Mouse (Mus musculus): Measurements from ENCODE around the gene Ctdnep1. TPM values are rescaled to one million over a fixed set of nuclear protein-coding genes. Genes with fewer than 3 reads are reported as not detected.

Gene Ctdnep1
- total and polyA plus RNA-seq, 3 experiments, result 42.9 to 143 (median 66.7) TPM

GRCm38 (mm10) chr11:69939181-69939580 is 41.8 kb upstream of the Ctdnep1 start:
- Histone ChIP-seq H3K4me2 (ENCODE audit: insufficient read depth, low read depth, poor library complexity, severe bottlenecking) (no peak overlapping the region), H3K27me3 (replicated peaks) (peaks cover 65% of the 10 kb centered on the region), H3K4me1 (ENCODE audit: control insufficient read depth in 1 of 2, insufficient read depth in 2 of 2) (peaks cover 0 to 29% of the 10 kb centered on the region in 2 experiments; a peak in 3 of 4 replicates), H3K36me3 (replicated peaks in 1 of 2; ENCODE audit: control insufficient read depth in 1 of 2, insufficient read depth in 1 of 2, low read length in 1 of 2) (peaks cover 0 to 6% of the 10 kb centered on the region in 2 experiments), H3K9me3 (replicated peaks; ENCODE audit: low read length) (no peaks in the 10 kb centered on the region), H3K27ac (ENCODE audit: insufficient read depth, low read depth) (no peak overlapping the region), H3K79me2 (replicated peaks; ENCODE audit: control insufficient read depth, extremely low read depth, insufficient read depth, poor library complexity, severe bottlenecking) (no peaks in the 10 kb centered on the region), H3K4me3 (replicated peaks in 1 of 3; ENCODE audit: low read depth in 2 of 3, low read length in 2 of 3, poor library complexity in 1 of 3) (no peak overlapping the region), H3K9ac (ENCODE audit: insufficient read depth, low read depth) (no peak overlapping the region)
- DNase-seq (ENCODE audit: extremely low read depth), result no peak
- dilution Hi-C loops (cut with MboI; ENCODE audit: extremely low pct_ligation_motif_present, extremely low pct_unique_long_range_greater_than_20kb, low sequenced_read_pairs), result no loop called here
- no peak for TF ChIP-seq SIN3A (IDR thresholded peaks at IDR 0.05; ENCODE audit: low read length)
- TF ChIP-seq TBP (conservative IDR thresholded peaks at IDR 0.05; ENCODE audit: low read depth, low read length), result no peak
- no peak for TF ChIP-seq ZNF384 (IDR thresholded peaks at IDR 0.05; ENCODE audit: low read depth, low read length)
- no peak for TF ChIP-seq USF1 (IDR thresholded peaks at IDR 0.05; ENCODE audit: low read depth, low read length)
- TF ChIP-seq CTCF (conservative IDR thresholded peaks at IDR 0.05 in 1 of 2, IDR thresholded peaks at IDR 0.05 in 1 of 2; ENCODE audit: low read depth in 2 of 2, low read length in 2 of 2), result no peak
- TF ChIP-seq ZMIZ1 (IDR thresholded peaks at IDR 0.05; ENCODE audit: low read depth, low read length), result no peak
- TF ChIP-seq E2F4 (IDR thresholded peaks at IDR 0.05; ENCODE audit: insufficient replicate concordance, low read depth, low read length), result no peak
- TF ChIP-seq ZC3H11A (IDR thresholded peaks at IDR 0.05; ENCODE audit: low read depth, low read length), result no peak
- TF ChIP-seq TCF12 (IDR thresholded peaks at IDR 0.05; ENCODE audit: low read depth, low read length), result no peak
- no peak for TF ChIP-seq CHD1 (IDR thresholded peaks at IDR 0.05; ENCODE audit: low read depth, low read length)
- no peak for TF ChIP-seq IRF4 (IDR thresholded peaks at IDR 0.05; ENCODE audit: low read depth, low read length)
- TF ChIP-seq NELFE (IDR thresholded peaks at IDR 0.05; ENCODE audit: low read depth, low read length), result no peak
- no peak for TF ChIP-seq POLR2AphosphoS2 (IDR thresholded peaks at IDR 0.05; ENCODE audit: low read depth, low read length)
- no peak for TF ChIP-seq CHD2 (IDR thresholded peaks at IDR 0.05; ENCODE audit: low read length)
- no peak for TF ChIP-seq RAD21 (IDR thresholded peaks at IDR 0.05; ENCODE audit: low read depth, low read length)
- no peak for TF ChIP-seq MYC (IDR thresholded peaks at IDR 0.05; ENCODE audit: low read depth, low read length)
- TF ChIP-seq JUN (IDR thresholded peaks at IDR 0.05; ENCODE audit: insufficient read depth, low read depth, low read length), result no peak
- TF ChIP-seq BHLHE40 (IDR thresholded peaks at IDR 0.05; ENCODE audit: low read depth, low read length), result no peak
- TF ChIP-seq NRF1 (IDR thresholded peaks at IDR 0.05; ENCODE audit: low read depth, low read length), result no peak
- no peak for TF ChIP-seq MEF2A (IDR thresholded peaks at IDR 0.05; ENCODE audit: borderline replicate concordance, low read depth, low read length)
- in situ Hi-C loops (cut with MboI; ENCODE audit: low pct_ligation_motif_present, low pct_unique_long_range_greater_than_20kb, low sequenced_read_pairs), result no loop called here

- DNase-seq (ENCODE audit: extremely low read depth), result no peak
- H3K36me3 ChIP-seq (replicated peaks in 1 of 2; ENCODE audit: control insufficient read depth in 1 of 2, insufficient read depth in 1 of 2, low read length in 1 of 2), result peaks cover 0 to 10% of the 10 kb centered on the region in 2 experiments
- dilution Hi-C loops (cut with MboI; ENCODE audit: extremely low pct_ligation_motif_present, extremely low pct_unique_long_range_greater_than_20kb, low sequenced_read_pairs), result no loop called here
- no peak for TF ChIP-seq NRF1 (IDR thresholded peaks at IDR 0.05; ENCODE audit: low read depth, low read length)
- in situ Hi-C loops (cut with MboI; ENCODE audit: low pct_ligation_motif_present, low pct_unique_long_range_greater_than_20kb, low sequenced_read_pairs), result no loop called here
- no peak overlapping the region for H3K27ac ChIP-seq (ENCODE audit: insufficient read depth, low read depth)
- peaks cover 59% of the 10 kb centered on the region for H3K27me3 ChIP-seq (replicated peaks)
- H3K9ac ChIP-seq (ENCODE audit: insufficient read depth, low read depth), result no peak overlapping the region
- no peak overlapping the region for H3K4me3 ChIP-seq (replicated peaks in 1 of 3; ENCODE audit: low read depth in 2 of 3, low read length in 2 of 3, poor library complexity in 1 of 3)
- no peaks in the 10 kb centered on the region for H3K9me3 ChIP-seq (replicated peaks; ENCODE audit: low read length)
- peaks cover 0 to 24% of the 10 kb centered on the region in 2 experiments; a peak in 3 of 4 replicates for H3K4me1 ChIP-seq (ENCODE audit: control insufficient read depth in 1 of 2, insufficient read depth in 2 of 2)
- no peak overlapping the region for H3K4me2 ChIP-seq (ENCODE audit: insufficient read depth, low read depth, poor library complexity, severe bottlenecking)
- no peaks in the 10 kb centered on the region for H3K79me2 ChIP-seq (replicated peaks; ENCODE audit: control insufficient read depth, extremely low read depth, insufficient read depth, poor library complexity, severe bottlenecking)
Measured at GRCm38 (mm10) chr11:69939731-69940130, 41.2 kb upstream of the Ctdnep1 start.

Data from CH12.LX (cell line).